Mouse (Mus musculus): ENCODE measurements at regions not wholly inside any gene's neighbourhood (a gene's known extent, or its start where the extent isn't known, plus 50 kb on each side); places are given as distances from the start of the nearest gene placed in this dataset.
A peak's percentile ranks its signal among the peaks of the same experiment; 100 is the strongest.

- H3K27me3 ChIP-seq, result peaks cover 63% of the 10 kb centered on the region
- no peak for ATAC-seq (ENCODE audit: low FRiP score, low read depth)
- H3K36me3 ChIP-seq, result no peaks in the 10 kb centered on the region
- no peak overlapping the region for H3K9ac ChIP-seq (replicated peaks)
- H3K4me1 ChIP-seq, result peaks cover 30% of the 10 kb centered on the region
- no peaks in the 10 kb centered on the region for H3K9me3 ChIP-seq
- WGBS, result 47% methylated on average over 10 of the region's 10 CpGs
- H3K27ac ChIP-seq (replicated peaks), result no peak overlapping the region
- H3K4me3 ChIP-seq, result no peak overlapping the region
- no peak overlapping the region for H3K4me2 ChIP-seq (replicated peaks)
Measured at GRCm38 (mm10) chr5:112167790-112168189, 84.5 kb downstream of the Cryba4 start.

GRCm38 (mm10) chr5:112171325-112171724 lies 81.0 kb downstream of the Cryba4 start:
- no peak for ATAC-seq (ENCODE audit: low FRiP score, low read depth)
- 84% methylated on average over 2 of the region's 2 CpGs for WGBS
- Histone ChIP-seq H3K4me1 (peaks cover 15% of the 10 kb centered on the region), H3K9ac (replicated peaks) (no peak overlapping the region), H3K4me2 (replicated peaks) (no peak overlapping the region), H3K36me3 (no peaks in the 10 kb centered on the region), H3K27ac (replicated peaks) (no peak overlapping the region), H3K27me3 (peaks cover 33% of the 10 kb centered on the region), H3K4me3 (no peak overlapping the region), H3K9me3 (no peaks in the 10 kb centered on the region)

- peak overlapping the region; percentile 40 for H3K4me2 ChIP-seq (replicated peaks)
- 25% methylated on average over 25 of the region's 25 CpGs for WGBS
- no peak for ATAC-seq (ENCODE audit: low FRiP score, low read depth)
- no peaks in the 10 kb centered on the region for H3K9me3 ChIP-seq
- peaks cover 20% of the 10 kb centered on the region for H3K4me1 ChIP-seq
- H3K27ac ChIP-seq (replicated peaks), result no peak overlapping the region
- H3K27me3 ChIP-seq, result no peaks in the 10 kb centered on the region; the same call in none of the 2 replicates
- H3K36me3 ChIP-seq, result no peaks in the 10 kb centered on the region
- H3K4me3 ChIP-seq, result peak overlapping the region; percentile 4
- no peak overlapping the region for H3K9ac ChIP-seq (replicated peaks)
Measured at GRCm38 (mm10) chr5:112179213-112180057, 72.9 kb downstream of the Cryba4 start.

GRCm38 (mm10) chr5:112182775-112183174 lies 69.5 kb downstream of the Cryba4 start:
- Histone ChIP-seq H3K4me3 (no peak overlapping the region), H3K27ac (replicated peaks) (0 out of 2 replicates have a peak overlapping the region, but pooled peaks have one; percentile 10), H3K9me3 (no peaks in the 10 kb centered on the region), H3K4me2 (replicated peaks) (no peak overlapping the region), H3K4me1 (peaks cover 20% of the 10 kb centered on the region), H3K9ac (replicated peaks) (no peak overlapping the region), H3K27me3 (peaks cover 2% of the 10 kb centered on the region), H3K36me3 (no peaks in the 10 kb centered on the region)
- WGBS, result 38% methylated on average over 8 of the region's 8 CpGs
- ATAC-seq (ENCODE audit: low FRiP score, low read depth), result peak; percentile 19; the same call in 1 of the 2 replicates

- Histone ChIP-seq H3K4me2 (replicated peaks) (no peak overlapping the region), H3K9me3 (no peaks in the 10 kb centered on the region), H3K27me3 (no peaks in the 10 kb centered on the region), H3K9ac (replicated peaks) (no peak overlapping the region), H3K27ac (replicated peaks) (no peak overlapping the region), H3K4me3 (no peak overlapping the region), H3K36me3 (no peaks in the 10 kb centered on the region), H3K4me1 (no peaks in the 10 kb centered on the region)
- no peak for ATAC-seq (ENCODE audit: low FRiP score, low read depth)
- 72% methylated on average over 6 of the region's 6 CpGs for WGBS
Measured at GRCm38 (mm10) chr5:112195667-112196066, 56.7 kb downstream of the Cryba4 start.
